Mouse (Mus musculus): ENCODE measurements at regions not wholly inside any gene's neighbourhood (a gene's known extent, or its start where the extent isn't known, plus 50 kb on each side); places are given as distances from the start of the nearest gene placed in this dataset.
"Not testable (repeated sequence)": the region's sequence is repeated elsewhere in the genome, so short reads cannot be mapped to it uniquely, and the experiment has no call there.

- DNase-seq: no peak
Observed at GRCm38 (mm10) chr4:7921503-7921902, 317.3 kb downstream of the Car8 start.

- no peak for DNase-seq
Observed at GRCm38 (mm10) chr4:7913191-7913590, 325.6 kb downstream of the Car8 start.

- no peak for DNase-seq
Observed at GRCm38 (mm10) chr4:7912675-7913074, 326.2 kb downstream of the Car8 start.

- DNase-seq: no peak
Observed at GRCm38 (mm10) chr4:7903130-7903529, 335.7 kb downstream of the Car8 start.

GRCm38 (mm10) chr4:7894914-7895313 is 343.9 kb downstream of the Car8 start:
- no peak for DNase-seq

- DNase-seq: no peak
Observed at GRCm38 (mm10) chr4:7891128-7891527, 347.7 kb downstream of the Car8 start.

- no peak for DNase-seq
Observed at GRCm38 (mm10) chr4:7854518-7854917, 384.3 kb downstream of the Car8 start.

GRCm38 (mm10) chr4:7853121-7853782 is 385.6 kb downstream of the Car8 start:
- DNase-seq: peak; percentile 17 to 27

- no peak for DNase-seq
Observed at GRCm38 (mm10) chr4:7852006-7852615, 386.7 kb downstream of the Car8 start.

- no peak for DNase-seq
Observed at GRCm38 (mm10) chr4:7847411-7847810, 391.4 kb downstream of the Car8 start.

- no peak for DNase-seq
Observed at GRCm38 (mm10) chr4:7829126-7829525, 409.7 kb downstream of the Car8 start.

GRCm38 (mm10) chr4:7819847-7820246 is 419.0 kb downstream of the Car8 start:
- no peak for DNase-seq

- not testable (repeated sequence) for DNase-seq
Observed at GRCm38 (mm10) chr4:7777761-7778160, 461.1 kb downstream of the Car8 start.

GRCm38 (mm10) chr4:7755473-7755872 is 483.4 kb downstream of the Car8 start:
- DNase-seq: no peak

GRCm38 (mm10) chr4:7753931-7754330 is 484.9 kb downstream of the Car8 start:
- DNase-seq: no peak

GRCm38 (mm10) chr4:7751208-7751607 is 487.6 kb downstream of the Car8 start:
- DNase-seq: no peak

- DNase-seq: no peak
Observed at GRCm38 (mm10) chr4:7722893-7723292, 515.9 kb downstream of the Car8 start.

GRCm38 (mm10) chr4:7688516-7688915 is 550.3 kb downstream of the Car8 start:
- DNase-seq: no peak

GRCm38 (mm10) chr4:7687231-7687630 is 551.6 kb downstream of the Car8 start:
- no peak for DNase-seq

- no peak for DNase-seq
Observed at GRCm38 (mm10) chr4:7670795-7671105, 568.1 kb downstream of the Car8 start.

- no peak for DNase-seq
Observed at GRCm38 (mm10) chr4:7669992-7670794, 568.6 kb downstream of the Car8 start.

- no peak for DNase-seq
Observed at GRCm38 (mm10) chr4:7666935-7667594, 571.8 kb downstream of the Car8 start.

GRCm38 (mm10) chr4:7642878-7643590 is 595.8 kb downstream of the Car8 start:
- no peak for DNase-seq
